Mouse (Mus musculus): ENCODE data around the gene Adamts4.

- no peak for TF ChIP-seq CTCF (IDR thresholded peaks at IDR 0.05; ENCODE audit: control insufficient read depth, insufficient read depth, insufficient read length)
- TF ChIP-seq USF1 (IDR thresholded peaks at IDR 0.05; ENCODE audit: low read depth), result no peak
These were observed 34.3 kb downstream of the Adamts4 start for GRCm38 (mm10) chr1:171284491-171284890.

Data from C2C12 (cell line).